Mouse (Mus musculus) heart, postnatal 10 days (tissue): ENCODE measurements around the gene Lrrc28. TPM values are rescaled to one million over a fixed set of nuclear protein-coding genes. Genes with fewer than 3 reads are reported as not detected.

Experiments
- DNase-seq, 2 experiments: peaks; one replicate each; pipeline ENCODE4 v3.0.0; 2021
- intact Hi-C: fragments of 180-260 bp; cut with DNase I; formaldehyde crosslinking; loops from one replicate; pipeline ENCODE4 v1.15.1; 2025
- total RNA-seq, 2 experiments: library from RNA; stranded (reverse); gene quantifications; 2 replicates each; pipeline ENCODE4 v1.2.3; 2021

The Lrrc28 gene
- total RNA-seq, 2 experiments from 2014 or later: 19.4 to 20.3 TPM

GRCm38 (mm10) chr7:67647277-67647676 is 2.2 kb upstream of the Lrrc28 start, which contains the start of gene Ttc23:
Gene Ttc23, plus strand, starts transcription at chr7:67647410.
- intact Hi-C loops: no loop called here

GRCm38 (mm10) chr7:67646131-67646530 is 1.1 kb upstream of the Lrrc28 start:
- no peak for DNase-seq
- intact Hi-C loops: no loop called here

More at GRCm38 (mm10) chr7:67647277-67647676, 2.2 kb upstream of the Lrrc28 start, which contains the start of gene Ttc23:
- DNase-seq: peak; percentile 55 to 59

GRCm38 (mm10) chr7:67645681-67646014 is 580 bp upstream of the Lrrc28 start:
- intact Hi-C loops: no loop called here
- DNase-seq: no peak

GRCm38 (mm10) chr7:67644291-67644690 is 777 bp downstream of the Lrrc28 start:
- DNase-seq: no peak
- intact Hi-C loops: no loop called here

GRCm38 (mm10) chr7:67642955-67643354 is 2.1 kb downstream of the Lrrc28 start:
- intact Hi-C loops: no loop called here
- DNase-seq: no peak

GRCm38 (mm10) chr7:67639006-67639405 is 6.1 kb downstream of the Lrrc28 start:
- intact Hi-C loops: loop anchor here (10.0 kb wide), 2 partner anchors 574 to 924 kb away; no protein-coding TSS in a partner anchor
- DNase-seq: no peak

- no peak for DNase-seq
- intact Hi-C loops: loop anchor here (10.0 kb wide), 2 partner anchors 571 to 921 kb away; no protein-coding TSS in a partner anchor
Observed at GRCm38 (mm10) chr7:67636161-67636560, 8.9 kb downstream of the Lrrc28 start.

- DNase-seq: no peak
- intact Hi-C loops: loop anchor here (5.0 to 10.0 kb wide), 4 partner anchors 182 to 919 kb away; no protein-coding TSS in a partner anchor
Observed at GRCm38 (mm10) chr7:67634210-67634609, 10.9 kb downstream of the Lrrc28 start.

- no peak for DNase-seq
- intact Hi-C loops: loop anchor here (5.0 to 10.0 kb wide), 4 partner anchors 180 to 918 kb away; no protein-coding TSS in a partner anchor
Observed at GRCm38 (mm10) chr7:67632380-67632779, 12.7 kb downstream of the Lrrc28 start.

- peak; percentile 83 to 89 for DNase-seq
- intact Hi-C loops: loop anchor here (1.0 to 10.0 kb wide), 7 partner anchors 179 to 916 kb away; partner anchors contain the start of gene Mef2a
Observed at GRCm38 (mm10) chr7:67630817-67631216, 14.3 kb downstream of the Lrrc28 start.

GRCm38 (mm10) chr7:67629681-67630080 is 15.4 kb downstream of the Lrrc28 start:
- intact Hi-C loops: loop anchor here (2.0 to 10.0 kb wide), 5 partner anchors 177 to 915 kb away; no protein-coding TSS in a partner anchor

GRCm38 (mm10) chr7:67626671-67627070 is 18.4 kb downstream of the Lrrc28 start:
- intact Hi-C loops: no loop called here

More at GRCm38 (mm10) chr7:67629681-67630080, 15.4 kb downstream of the Lrrc28 start:
- no peak for DNase-seq

GRCm38 (mm10) chr7:67622151-67622550 is 22.9 kb downstream of the Lrrc28 start:
- intact Hi-C loops: no loop called here
- no peak for DNase-seq

More at GRCm38 (mm10) chr7:67626671-67627070, 18.4 kb downstream of the Lrrc28 start:
- DNase-seq: no peak

- intact Hi-C loops: loop anchor here (2.0 kb wide), 1 partner anchor 71 kb away; no protein-coding TSS in a partner anchor
Observed at GRCm38 (mm10) chr7:67619836-67620235, 25.2 kb downstream of the Lrrc28 start.

GRCm38 (mm10) chr7:67618316-67618715 is 26.8 kb downstream of the Lrrc28 start:
- intact Hi-C loops: no loop called here
- no peak for DNase-seq

More at GRCm38 (mm10) chr7:67619836-67620235, 25.2 kb downstream of the Lrrc28 start:
- DNase-seq: peak; percentile 40 to 53

- intact Hi-C loops: no loop called here
- no peak for DNase-seq
Observed at GRCm38 (mm10) chr7:67617646-67618045, 27.4 kb downstream of the Lrrc28 start.

- intact Hi-C loops: no loop called here
- no peak for DNase-seq
Observed at GRCm38 (mm10) chr7:67616890-67617289, 28.2 kb downstream of the Lrrc28 start.

- intact Hi-C loops: loop anchor here (2.0 kb wide), 1 partner anchor 52 kb away; no protein-coding TSS in a partner anchor
- DNase-seq: no peak
Observed at GRCm38 (mm10) chr7:67614464-67614861, 30.6 kb downstream of the Lrrc28 start.

- intact Hi-C loops: loop anchor here (2.0 kb wide), 1 partner anchor 51 kb away; no protein-coding TSS in a partner anchor
- DNase-seq: peak; percentile 56 to 70
Observed at GRCm38 (mm10) chr7:67613795-67614463, 31.1 kb downstream of the Lrrc28 start.

GRCm38 (mm10) chr7:67608348-67609024 is 36.6 kb downstream of the Lrrc28 start:
- intact Hi-C loops: no loop called here
- DNase-seq: no peak

- no peak for DNase-seq
- intact Hi-C loops: no loop called here
Observed at GRCm38 (mm10) chr7:67607669-67608347, 37.3 kb downstream of the Lrrc28 start.
